Mouse (Mus musculus) kidney, embryonic 14.5 days (tissue): ENCODE measurements around the gene Mrnip. TPM values are rescaled to one million over a fixed set of nuclear protein-coding genes. Genes with fewer than 3 reads are reported as not detected.

ENCODE experiments used
- ATAC-seq: fragments of 200-750 bp; cut with Nextera tagmentation; 2 replicates; pipeline ENCODE4 v1.8.0; 2017; ENCODE audit warnings: moderate number of reproducible peaks, mild to moderate bottlenecking, moderate TSS enrichment, moderate library complexity; ENCODE audit not compliant: low FRiP score, low TSS enrichment
- H3K27ac ChIP-seq: fragments of 300-500 bp; sonication (generic); 2 replicates; pipeline ENCODE4 v1.5.1; 2014; ENCODE audit warnings: low read depth, mild to moderate bottlenecking, low read length, moderate library complexity, mixed read lengths
- H3K27me3 ChIP-seq: fragments of 300-500 bp; sonication (generic); 2 replicates; pipeline ENCODE4 v1.6.1; 2014; ENCODE audit warnings: mild to moderate bottlenecking, low read length; ENCODE audit not compliant: control insufficient read depth, insufficient read depth
- H3K36me3 ChIP-seq: fragments of 300-500 bp; sonication (generic); 2 replicates; pipeline ENCODE4 v1.6.1; 2014; ENCODE audit warnings: low read length, mixed read lengths; ENCODE audit not compliant: control insufficient read depth, insufficient read depth
- H3K4me1 ChIP-seq: fragments of 300-500 bp; sonication (generic); 2 replicates; pipeline ENCODE4 v1.6.1; 2014; ENCODE audit warnings: low read length, mixed read lengths; ENCODE audit not compliant: control insufficient read depth, insufficient read depth
- H3K4me2 ChIP-seq: fragments of 300-500 bp; sonication (generic); replicated peaks from 2 replicates; pipeline ENCODE4 v1.6.1; 2014; ENCODE audit warnings: low read depth, mild to moderate bottlenecking, low read length
- H3K4me3 ChIP-seq: fragments of 300-500 bp; sonication (generic); 2 replicates; pipeline ENCODE4 v1.5.1; 2014; ENCODE audit warnings: mild to moderate bottlenecking, low read length
- H3K9ac ChIP-seq: fragments of 300-500 bp; sonication (generic); 2 replicates; pipeline ENCODE4 v1.6.1; 2014; ENCODE audit warnings: low read depth, mild to moderate bottlenecking, low read length, moderate library complexity
- H3K9me3 ChIP-seq: fragments of 300-500 bp; sonication (generic); 2 replicates; pipeline ENCODE4 v1.6.1; 2016; ENCODE audit warnings: low read length; ENCODE audit not compliant: control insufficient read depth
- WGBS: fragments of 180-500 bp; shearing (Covaris S2); extraction: QIAGEN DNeasy Blood & Tissue Kit; methylation state at CpG from one replicate; pipeline ENCODE4 v1.1.7; 2014; 5-methylcytosine and 5-hydroxymethylcytosine counted together
- polyA plus RNA-seq: library from polyadenylated mRNA; unstranded; fragments of >200 nt; fragmentation: Nextera tagmentation; extraction: Ambion mirVana; gene quantifications from 2 replicates; pipeline ENCODE4 v1.2.1, GENCODE M21; 2014

Mrnip gene
- polyA plus RNA-seq, 1 experiment from 2014 or later = 22.0 TPM

- no peaks in the 10 kb centered on the region for H3K27me3 ChIP-seq
- no peak overlapping the region for H3K4me2 ChIP-seq
- no peaks in the 10 kb centered on the region for H3K9me3 ChIP-seq
- peaks cover 14% of the 10 kb centered on the region for H3K36me3 ChIP-seq
- H3K4me3 ChIP-seq = no peak overlapping the region
- 0 out of 2 replicates have a peak, but pooled peaks cover 3% of the 10 kb centered on the region for H3K4me1 ChIP-seq
- no peak overlapping the region for H3K27ac ChIP-seq
- no peak for ATAC-seq
- no peak overlapping the region for H3K9ac ChIP-seq
- 77% methylated on average over 7 of the region's 7 CpGs for WGBS
These were observed 19.8 kb downstream of the Mrnip start for GRCm38 (mm10) chr11:50194070-50194469.

DNA sequence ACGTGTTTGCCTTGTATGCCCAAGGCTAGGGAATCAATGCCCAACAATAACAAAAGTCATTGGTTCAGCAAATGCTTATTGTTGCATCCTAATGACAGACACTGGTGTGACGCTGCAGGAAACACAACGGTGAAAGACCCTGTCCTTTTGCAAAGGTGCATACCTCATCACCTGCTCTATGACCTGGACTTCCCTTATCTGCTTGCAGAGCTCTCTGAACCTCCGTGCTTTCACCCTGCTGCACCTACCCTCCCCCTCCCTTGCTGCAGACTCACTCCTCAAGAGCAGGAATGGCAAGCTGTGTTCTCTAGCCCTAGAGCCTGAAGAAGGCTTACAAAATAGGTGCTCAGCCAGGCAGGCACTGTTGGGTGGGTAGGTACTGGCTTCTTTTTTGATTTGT is 20.5 kb downstream of the Mrnip start:
- no peak overlapping the region for H3K4me3 ChIP-seq
- H3K4me1 ChIP-seq = 0 out of 2 replicates have a peak, but pooled peaks cover 3% of the 10 kb centered on the region
- no peaks in the 10 kb centered on the region for H3K9me3 ChIP-seq
- H3K4me2 ChIP-seq = no peak overlapping the region
- H3K36me3 ChIP-seq = peaks cover 21% of the 10 kb centered on the region
- ATAC-seq = no peak
- no peak overlapping the region for H3K9ac ChIP-seq
- WGBS = 85% methylated on average over 4 of the region's 4 CpGs
- H3K27me3 ChIP-seq = no peaks in the 10 kb centered on the region
- no peak overlapping the region for H3K27ac ChIP-seq

DNA sequence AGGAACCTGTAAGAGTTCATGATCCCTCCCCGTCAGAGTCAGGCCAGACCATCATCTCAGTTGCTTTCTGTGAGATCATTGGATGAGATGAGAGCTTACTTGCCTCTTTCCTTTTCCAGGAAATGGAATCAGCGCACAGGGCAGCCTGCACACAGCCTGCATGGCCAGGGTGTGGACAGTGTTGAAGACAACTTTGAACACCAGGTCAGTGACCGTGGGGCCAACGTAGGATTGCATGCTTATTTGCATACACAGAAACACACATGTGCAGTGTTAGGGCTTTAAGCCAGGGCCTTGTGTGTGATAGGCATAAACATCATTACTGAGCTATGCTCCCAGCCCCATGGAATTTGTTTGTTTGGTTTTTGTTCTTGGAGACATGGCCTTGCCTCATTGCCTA is 23.3 kb downstream of the Mrnip start:
- H3K4me2 ChIP-seq = no peak overlapping the region
- no peaks in the 10 kb centered on the region for H3K9me3 ChIP-seq
- H3K4me1 ChIP-seq = no peaks in the 10 kb centered on the region
- H3K27me3 ChIP-seq = no peaks in the 10 kb centered on the region
- peaks cover 48% of the 10 kb centered on the region for H3K36me3 ChIP-seq
- no peak overlapping the region for H3K9ac ChIP-seq
- H3K4me3 ChIP-seq = no peak overlapping the region
- WGBS = 88% methylated on average over 4 of the region's 4 CpGs
- ATAC-seq = no peak
- H3K27ac ChIP-seq = no peak overlapping the region

GRCm38 (mm10) chr11:50198219-50198846 is 24.1 kb downstream of the Mrnip start:
- H3K27me3 ChIP-seq = no peaks in the 10 kb centered on the region
- no peaks in the 10 kb centered on the region for H3K4me1 ChIP-seq
- no peak for ATAC-seq
- H3K9ac ChIP-seq = no peak overlapping the region
- H3K4me2 ChIP-seq = no peak overlapping the region
- H3K36me3 ChIP-seq = peaks cover 56% of the 10 kb centered on the region
- 88% methylated on average over 3 of the region's 5 CpGs for WGBS
- no peak overlapping the region for H3K27ac ChIP-seq
- H3K9me3 ChIP-seq = no peaks in the 10 kb centered on the region
- H3K4me3 ChIP-seq = no peak overlapping the region

- Histone ChIP-seq H3K27ac (no peak overlapping the region), H3K27me3 (no peaks in the 10 kb centered on the region), H3K4me2 (no peak overlapping the region), H3K4me1 (no peaks in the 10 kb centered on the region), H3K9ac (no peak overlapping the region), H3K9me3 (no peaks in the 10 kb centered on the region), H3K4me3 (no peak overlapping the region), H3K36me3 (peaks cover 60% of the 10 kb centered on the region)
- ATAC-seq = no peak
- 94% methylated on average over 2 of the region's 2 CpGs for WGBS
These were observed 24.7 kb downstream of the Mrnip start for GRCm38 (mm10) chr11:50198916-50199315.

- Histone ChIP-seq H3K4me2 (no peak overlapping the region), H3K9me3 (no peaks in the 10 kb centered on the region), H3K9ac (no peak overlapping the region), H3K27me3 (no peaks in the 10 kb centered on the region), H3K36me3 (peaks cover 77% of the 10 kb centered on the region), H3K27ac (no peak overlapping the region), H3K4me1 (no peaks in the 10 kb centered on the region), H3K4me3 (no peak overlapping the region)
- no peak for ATAC-seq
- 87% methylated on average over 8 of the region's 8 CpGs for WGBS
These were observed 26.4 kb downstream of the Mrnip start for GRCm38 (mm10) chr11:50200613-50201012.

DNA sequence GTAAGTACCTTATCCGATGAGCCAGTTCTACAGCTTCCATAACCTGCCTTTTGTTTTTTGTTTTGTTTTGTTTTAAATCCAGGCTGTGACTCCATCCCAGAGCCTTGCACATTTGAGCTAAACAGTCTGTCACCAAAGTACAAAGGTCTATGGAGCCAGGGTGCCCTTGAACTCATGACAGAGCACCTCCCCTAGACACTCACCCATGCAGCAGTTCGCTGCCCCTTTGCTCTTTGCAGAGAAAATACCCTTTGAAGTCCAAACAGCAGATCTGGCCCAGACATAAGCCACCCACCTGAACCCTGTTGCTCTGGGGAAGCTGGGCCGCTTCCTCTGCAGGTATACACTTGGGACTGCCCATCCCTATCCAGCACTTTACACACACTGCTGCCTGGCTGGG is 27.3 kb downstream of the Mrnip start:
- ATAC-seq = no peak
- H3K4me1 ChIP-seq = no peaks in the 10 kb centered on the region
- WGBS = 93% methylated on average over 3 of the region's 3 CpGs

DNA sequence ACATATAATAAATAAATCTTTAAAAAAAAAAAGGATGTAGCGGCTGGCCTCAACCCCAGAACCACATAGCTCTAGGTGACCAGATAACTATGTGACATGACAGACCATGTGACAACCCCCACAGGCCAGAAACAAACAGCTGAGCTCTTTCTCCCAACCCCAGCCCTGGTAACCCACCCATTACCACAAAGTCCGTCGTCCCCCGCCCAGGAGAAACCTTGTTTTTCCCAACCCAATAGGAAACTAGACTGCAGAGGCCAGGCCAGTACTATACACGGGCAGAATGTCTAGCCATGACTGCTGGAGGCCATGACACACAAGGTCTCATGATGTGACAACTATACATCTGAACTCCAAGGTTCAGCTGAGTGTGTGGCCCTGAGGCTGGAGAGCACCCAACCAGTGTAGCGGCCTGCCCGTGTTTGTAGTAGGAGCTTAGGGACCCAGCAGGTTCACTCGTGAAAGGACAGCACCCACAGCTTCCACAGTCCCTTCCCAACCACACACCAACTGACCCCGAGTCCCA is 29.1 kb downstream of the Mrnip start:
- Histone ChIP-seq H3K9me3 (no peaks in the 10 kb centered on the region), H3K27ac (no peak overlapping the region), H3K4me1 (no peaks in the 10 kb centered on the region), H3K4me3 (no peak overlapping the region), H3K9ac (no peak overlapping the region), H3K27me3 (no peaks in the 10 kb centered on the region), H3K4me2 (no peak overlapping the region), H3K36me3 (peaks cover 93% of the 10 kb centered on the region)
- no peak for ATAC-seq
- 91% methylated on average over 9 of the region's 9 CpGs for WGBS

More for the DNA sequence above, 27.3 kb downstream of the Mrnip start:
- H3K27me3 ChIP-seq = no peaks in the 10 kb centered on the region
- no peak overlapping the region for H3K27ac ChIP-seq
- no peak overlapping the region for H3K9ac ChIP-seq
- H3K4me2 ChIP-seq = no peak overlapping the region
- H3K36me3 ChIP-seq = peaks cover 87% of the 10 kb centered on the region
- no peaks in the 10 kb centered on the region for H3K9me3 ChIP-seq
- H3K4me3 ChIP-seq = no peak overlapping the region

DNA sequence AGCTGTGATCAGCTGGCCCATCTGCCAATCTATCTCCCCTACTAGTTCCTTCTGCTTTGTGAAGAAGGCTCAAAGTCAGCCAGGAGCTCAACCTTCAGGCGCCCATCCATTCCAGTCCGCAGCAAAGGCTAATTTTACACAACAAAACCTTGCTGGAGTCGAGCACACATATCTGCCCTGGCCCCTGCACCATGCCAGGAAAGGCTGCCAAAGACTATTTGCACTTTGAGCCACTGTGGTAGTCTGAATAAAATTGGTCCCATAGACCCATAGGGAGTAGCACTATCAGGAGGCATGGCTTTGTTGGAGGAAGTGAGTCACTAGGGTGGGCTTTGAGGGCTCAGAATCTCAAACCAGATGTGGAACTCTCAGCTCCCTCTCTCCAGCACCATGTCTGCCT is 31.2 kb downstream of the Mrnip start:
- Histone ChIP-seq H3K27ac (no peak overlapping the region), H3K9me3 (no peaks in the 10 kb centered on the region), H3K4me1 (no peaks in the 10 kb centered on the region; the same call in 1 of the 2 replicates), H3K4me2 (no peak overlapping the region), H3K4me3 (no peak overlapping the region), H3K27me3 (no peaks in the 10 kb centered on the region), H3K9ac (no peak overlapping the region), H3K36me3 (peaks cover 75% of the 10 kb centered on the region)
- no peak for ATAC-seq
- WGBS = 90% methylated on average over 3 of the region's 3 CpGs
